Mouse (Mus musculus): ENCODE results near the gene Ltb4r1.

Gene Ltb4r1

DNA sequence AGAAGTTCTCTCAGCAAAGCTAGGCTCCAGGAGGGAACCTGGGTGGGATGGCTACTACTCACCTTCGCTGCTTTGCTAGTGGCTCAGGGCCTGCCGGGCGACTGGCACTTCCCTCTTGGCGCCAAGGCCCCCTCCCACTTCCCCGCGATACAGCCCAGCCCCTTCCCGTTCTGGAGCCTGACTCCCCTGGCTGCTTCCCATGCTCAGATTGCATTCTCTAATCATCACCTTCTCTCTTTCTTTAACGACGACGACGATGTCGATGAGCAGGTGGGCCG lies 18.1 kb downstream of the Ltb4r1 start, which contains the start of gene Adcy4:
Gene Adcy4, minus strand, starts transcription at position 138 of the 278 bp plus-strand sequence.
- no peak for DNase-seq (ENCODE audit: low spot score in 2 of 2)

DNA sequence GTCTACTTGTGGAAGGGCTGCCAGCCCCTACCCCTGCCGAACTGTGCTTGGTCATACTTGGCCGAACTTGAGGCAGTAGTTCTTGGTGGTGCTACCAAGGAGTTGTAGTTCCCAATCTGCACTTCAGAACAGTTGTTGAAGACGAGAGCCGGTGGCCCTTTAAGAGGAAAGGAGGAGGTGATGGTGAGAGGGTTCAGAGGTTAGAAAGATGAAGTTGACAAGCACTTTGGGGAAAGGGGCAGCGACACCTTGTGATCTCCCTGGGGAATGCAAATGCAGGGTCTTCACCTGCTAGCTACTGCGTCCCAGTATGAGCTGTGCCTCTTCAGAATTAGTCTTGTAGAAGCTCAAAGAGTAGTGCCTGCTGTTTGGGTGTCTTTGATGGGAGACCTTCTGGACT lies 19.4 kb downstream of the Ltb4r1 start:
- DNase-seq (ENCODE audit: low spot score in 2 of 2), result no peak

DNA sequence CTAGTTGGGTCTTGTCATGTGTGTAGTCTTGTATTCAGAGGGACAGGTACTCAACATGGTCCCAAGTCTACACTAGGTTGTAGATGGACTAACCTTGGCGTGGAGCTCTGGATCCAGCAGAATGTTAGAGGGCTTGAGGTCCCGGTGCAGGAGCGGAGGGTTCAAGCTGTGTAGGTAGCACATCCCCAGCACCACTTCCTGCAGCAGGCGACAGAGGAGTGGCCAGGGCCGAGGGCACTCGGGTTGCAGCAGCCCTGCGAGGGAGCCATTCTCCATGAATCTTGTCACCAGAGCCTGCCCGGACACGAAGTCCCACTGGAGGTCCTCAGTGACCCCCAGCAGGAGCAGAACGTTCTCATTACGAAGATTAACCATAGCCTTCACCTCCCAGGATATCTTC lies 22.0 kb downstream of the Ltb4r1 start:
- no peak for DNase-seq (ENCODE audit: low spot score in 2 of 2)

DNA sequence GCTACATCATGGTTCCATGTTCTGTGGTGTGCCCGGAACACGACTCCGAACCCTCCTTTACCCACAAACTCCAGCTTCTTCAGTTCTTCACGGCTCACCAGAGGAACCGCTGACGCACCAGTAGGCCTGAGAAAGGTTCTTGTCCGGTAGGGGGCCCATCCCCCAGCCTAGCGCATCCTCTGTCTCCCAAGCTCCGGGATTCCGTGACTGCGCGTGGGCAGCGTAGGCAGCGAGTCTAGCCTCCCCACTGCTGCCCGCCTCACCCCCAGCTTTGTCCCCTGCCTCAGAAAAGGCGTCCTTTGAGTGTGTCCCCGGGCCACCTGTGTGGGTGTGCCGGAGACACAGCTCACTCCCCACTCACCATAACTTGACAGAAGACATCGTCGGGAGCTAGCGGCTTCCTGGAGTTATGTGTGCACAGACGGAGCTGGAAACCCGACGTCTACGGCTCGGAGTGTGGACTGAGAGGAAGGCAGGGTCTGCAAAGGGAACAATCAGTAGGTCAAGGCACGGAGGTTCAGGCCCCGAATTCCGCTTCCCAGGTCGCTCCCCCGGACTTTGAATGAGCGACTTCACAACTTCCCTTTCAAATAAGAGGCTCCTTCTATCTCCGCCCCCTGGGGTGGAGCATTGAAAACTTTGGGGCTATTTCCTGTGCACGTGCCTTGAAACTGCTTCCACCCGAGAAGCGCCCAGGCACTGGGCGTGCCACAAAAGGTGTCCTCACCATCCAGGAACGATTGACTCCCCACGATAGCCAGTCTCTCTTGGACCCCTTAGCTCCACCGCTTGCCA lies 22.7 kb downstream of the Ltb4r1 start, which contains the start of gene Ripk3:
Gene Ripk3, minus strand, starts transcription at position 610 of the 795 bp plus-strand sequence.
- peak in 1 of 2 experiments; percentile 45 for DNase-seq (ENCODE audit: low spot score in 2 of 2)

DNA sequence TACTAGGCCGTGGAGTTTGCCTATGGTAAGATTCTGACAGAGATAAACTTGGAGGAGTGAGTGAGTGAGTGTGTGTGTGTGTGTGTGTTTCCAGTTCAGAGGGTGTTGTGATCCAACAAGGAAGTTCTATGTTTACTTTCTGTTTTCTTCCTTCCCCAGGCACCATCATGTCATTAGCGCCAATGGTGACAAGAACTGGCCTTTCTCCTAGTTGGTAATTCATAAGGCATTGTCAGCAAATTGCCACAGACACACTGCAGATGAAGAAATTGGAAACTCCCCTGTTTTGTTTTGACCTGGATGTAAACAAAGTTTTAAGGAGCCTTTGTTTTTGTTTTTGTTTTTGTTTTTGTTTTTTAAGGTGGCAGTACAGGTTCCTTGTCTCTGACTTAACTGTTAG lies 27.7 kb downstream of the Ltb4r1 start:
- no peak for DNase-seq (ENCODE audit: low spot score in 2 of 2)

DNA sequence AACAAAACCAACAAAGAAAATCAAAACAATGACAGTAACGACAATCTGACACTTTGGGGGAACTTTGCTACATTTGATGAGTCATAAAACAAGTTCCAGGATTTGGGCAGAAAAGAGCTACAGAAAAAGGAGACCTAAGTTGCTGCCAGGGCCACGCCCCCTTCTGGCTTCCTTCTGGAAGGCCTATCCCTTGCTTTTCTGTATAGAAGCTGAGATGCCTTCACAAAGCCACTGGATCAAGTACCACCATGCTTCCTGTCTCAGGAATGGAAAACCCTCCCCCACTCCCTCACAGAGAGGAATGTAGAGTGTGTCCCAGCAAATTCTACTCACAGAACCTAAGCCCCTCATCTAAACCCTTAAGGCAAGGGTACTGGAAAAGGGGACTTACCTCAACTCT lies 28.2 kb downstream of the Ltb4r1 start:
- DNase-seq (ENCODE audit: low spot score in 2 of 2), result no peak

DNA sequence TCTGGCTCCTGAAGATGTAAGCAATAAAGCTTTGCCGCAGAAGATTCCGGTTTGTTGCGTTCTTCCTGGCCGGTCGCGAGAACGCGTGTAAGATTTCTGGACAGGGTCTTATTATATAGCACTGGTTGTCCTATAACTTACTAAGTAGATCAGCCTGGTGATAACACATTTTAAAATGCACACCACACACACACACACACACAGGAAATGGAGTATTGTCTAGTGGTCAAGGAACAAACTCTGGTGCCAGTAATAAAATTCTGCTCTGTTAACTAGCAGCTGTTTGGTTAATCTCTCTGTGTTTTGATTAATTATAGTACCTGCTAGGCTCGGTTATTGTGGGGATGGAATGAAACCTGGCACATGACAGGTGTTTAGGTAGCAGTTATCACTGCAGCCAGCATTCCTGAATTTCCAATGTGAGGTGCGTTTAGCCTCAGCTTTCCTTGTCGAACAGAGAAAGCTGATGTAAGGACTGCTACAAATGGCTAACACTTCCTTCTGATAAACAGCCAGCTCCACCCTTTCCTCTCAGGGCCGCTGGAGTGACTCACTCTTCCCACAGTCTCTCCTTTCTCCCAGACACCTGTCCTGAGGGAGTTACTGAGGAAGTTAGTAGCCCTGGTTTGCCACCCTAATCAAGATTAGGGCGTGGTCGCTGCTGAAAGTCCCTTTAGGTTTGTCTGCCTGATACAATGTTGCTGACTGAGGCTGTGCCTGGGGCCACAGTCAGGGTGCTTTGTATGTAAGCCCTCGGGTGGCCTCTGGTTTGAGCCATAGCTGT lies 29.8 kb downstream of the Ltb4r1 start:
- no peak for DNase-seq (ENCODE audit: low spot score in 2 of 2)

DNA sequence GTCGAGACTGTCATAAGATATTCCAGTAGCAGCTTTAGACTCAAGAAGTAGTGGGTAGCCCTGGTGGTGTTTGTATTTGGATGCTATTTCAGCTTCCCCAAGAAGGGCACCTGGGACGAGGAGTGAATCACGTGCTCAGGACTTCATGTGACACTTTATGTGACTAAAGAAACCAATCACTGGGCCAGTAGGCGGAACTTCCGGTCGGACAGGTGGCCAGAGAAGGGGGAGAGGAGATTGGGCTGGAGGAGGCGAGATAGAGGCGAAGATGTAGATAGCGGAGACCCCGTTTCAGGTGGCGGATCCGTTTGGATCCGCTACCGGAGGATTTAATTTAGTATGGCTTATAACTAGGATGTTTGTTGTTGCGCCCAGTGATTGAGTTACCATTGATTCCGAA lies 49.1 kb downstream of the Ltb4r1 start:
- peak; percentile 59 to 62 for DNase-seq (ENCODE audit: low spot score in 2 of 2)

DNA sequence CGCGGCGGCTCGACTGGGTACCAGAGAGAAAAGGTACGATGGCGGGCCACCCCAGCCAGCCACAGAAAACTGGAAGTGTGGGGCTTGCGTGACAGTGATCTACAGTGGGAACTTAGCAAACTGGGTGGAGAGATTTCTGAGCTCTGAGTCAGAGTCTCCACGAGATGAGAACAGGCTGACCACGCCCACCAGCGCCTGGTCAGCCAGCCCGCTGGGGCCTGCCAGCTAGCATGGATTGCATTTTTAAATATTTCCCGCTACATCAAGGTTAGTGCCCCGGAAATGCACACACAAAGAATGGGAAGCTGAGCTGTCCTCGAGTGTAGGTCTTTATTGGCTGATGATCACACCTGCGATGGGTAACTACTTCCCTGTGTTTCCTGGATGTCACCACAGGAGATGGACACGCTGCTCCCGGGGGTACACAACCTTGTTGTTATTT lies 49.6 kb downstream of the Ltb4r1 start:
- DNase-seq (ENCODE audit: low spot score in 2 of 2), result peak; percentile 61 to 80

Data from urinary bladder, adult 18-20 months (tissue).